Mouse (Mus musculus) megakaryocyte-erythroid progenitor cell, adult 5-6 weeks (primary cell): ENCODE results near the gene Serac1. TPM values are rescaled to one million over a fixed set of nuclear protein-coding genes. Genes with fewer than 3 reads are reported as not detected.
"Not testable (repeated sequence)": the region's sequence is repeated elsewhere in the genome, so short reads cannot be mapped to it uniquely, and the experiment has no call there.

Experiments used
- ATAC-seq: replicated peaks from 2 replicates; pipeline ENCODE4 v1.8.0; 2016; ENCODE audit warnings: mild to moderate bottlenecking, inconsistent platforms; ENCODE audit not compliant: severe bottlenecking, poor library complexity, low FRiP score, low TSS enrichment
- total RNA-seq, 2 experiments: library from RNA; stranded (forward) in 1 of 2; stranded (reverse) in 1 of 2; fragments of 200-1000, 215-1000 nt in 1 of 2; fragments of >200 nt in 1 of 2; fragmentation: Nextera tagmentation in 1 of 2; gene quantifications; 2 replicates each; pipeline ENCODE4 v1.2.3; 2014 to 2017

The Serac1 gene
- total RNA-seq, 2 experiments from 2014 or later, result 4.3 to 12.4 TPM

DNA sequence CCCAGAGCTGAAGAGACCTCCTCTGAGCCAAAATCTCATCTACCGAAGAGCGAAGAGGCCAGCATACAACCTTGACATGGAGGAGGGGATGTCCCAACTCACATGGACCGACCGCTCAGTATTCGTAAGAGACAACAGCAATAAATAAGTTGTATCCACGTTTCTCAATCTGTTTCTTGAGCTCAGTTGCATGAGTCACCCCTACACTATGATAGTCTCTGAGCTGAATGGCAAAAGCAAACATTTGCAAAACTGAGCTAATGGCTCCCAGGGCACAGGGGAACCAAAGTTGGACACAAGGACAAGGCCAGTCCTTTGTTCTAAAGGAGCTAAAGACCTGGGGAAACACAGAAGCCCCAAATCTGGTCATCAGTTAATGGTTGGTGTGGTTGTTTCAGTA, 9.7 kb downstream of the Serac1 start:
- ATAC-seq, result no peak

DNA sequence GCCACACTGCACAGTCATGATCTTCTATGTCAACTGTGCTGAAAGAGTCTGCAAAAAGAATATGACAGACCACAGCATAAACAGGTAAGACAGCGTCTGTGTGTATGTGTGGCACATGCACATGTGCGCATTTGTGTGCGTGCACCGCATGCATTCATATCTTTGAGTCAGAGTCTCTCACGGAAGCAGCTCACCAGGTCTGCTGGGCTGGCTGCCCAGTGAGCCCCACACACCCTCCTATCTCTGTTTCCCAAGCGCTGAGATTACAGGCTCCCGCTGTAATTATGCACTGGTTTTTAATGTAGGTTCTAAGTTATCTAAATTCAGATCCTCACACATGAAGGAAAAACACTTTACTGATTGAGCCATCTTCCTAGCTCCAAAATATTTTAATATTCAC, 11.9 kb downstream of the Serac1 start:
- no peak for ATAC-seq

DNA sequence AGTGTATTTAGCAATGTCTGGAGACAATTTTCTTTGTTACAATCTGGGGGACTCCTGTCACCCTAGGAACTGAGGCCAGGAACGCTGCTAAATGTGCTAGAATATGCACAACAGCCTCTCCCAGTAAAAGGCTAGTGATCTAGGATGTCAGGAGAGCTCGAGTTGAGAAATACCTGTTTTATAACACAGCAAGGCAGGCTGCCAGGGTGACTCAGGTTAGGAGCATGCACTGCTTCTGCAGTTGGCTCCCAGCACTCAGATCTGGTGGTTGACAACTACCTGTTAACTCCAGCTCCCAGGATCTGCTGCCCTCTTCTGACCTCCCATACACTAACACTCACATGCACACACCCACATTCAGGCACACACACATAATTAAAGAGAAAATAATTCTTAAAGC, 13.5 kb downstream of the Serac1 start:
- no peak for ATAC-seq

DNA sequence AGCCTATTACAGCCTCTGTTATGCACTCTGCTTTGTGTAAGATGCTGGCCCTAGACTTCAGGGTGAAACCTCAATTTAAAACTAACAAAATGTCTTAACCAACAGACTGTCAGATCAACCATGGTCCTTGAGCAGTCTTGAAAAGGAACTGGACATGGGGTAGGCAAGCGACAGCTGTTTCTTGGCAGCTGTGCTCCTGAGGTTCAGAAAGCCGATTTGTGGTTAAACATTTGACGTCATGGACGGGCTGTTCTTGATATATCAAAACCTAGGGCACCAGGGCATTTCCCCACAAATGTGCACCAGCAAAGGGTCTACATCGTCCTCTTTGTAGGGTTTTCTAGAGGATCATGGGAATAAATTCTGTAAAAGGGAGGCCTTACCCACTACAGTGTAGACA, 16.0 kb downstream of the Serac1 start:
- ATAC-seq, result no peak

DNA sequence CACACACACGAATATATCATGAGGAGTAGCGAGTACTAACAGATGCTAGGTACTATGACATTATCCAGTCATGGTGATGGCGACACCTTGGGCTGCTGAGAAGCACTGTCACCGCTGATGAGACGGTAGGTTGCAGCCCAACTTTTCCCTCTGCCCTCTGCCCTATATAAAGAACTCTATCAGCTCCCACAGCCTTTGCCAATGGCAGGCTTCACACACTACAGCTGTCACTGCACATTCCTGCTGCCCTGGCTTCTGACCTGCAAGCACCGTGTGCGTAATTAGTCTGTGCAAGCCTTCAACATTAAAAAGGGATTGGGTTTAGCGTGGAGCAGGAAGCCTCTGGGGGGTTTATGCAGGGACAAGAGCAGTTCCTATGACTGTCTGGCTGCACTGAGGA, 16.7 kb downstream of the Serac1 start:
- ATAC-seq, result no peak

DNA sequence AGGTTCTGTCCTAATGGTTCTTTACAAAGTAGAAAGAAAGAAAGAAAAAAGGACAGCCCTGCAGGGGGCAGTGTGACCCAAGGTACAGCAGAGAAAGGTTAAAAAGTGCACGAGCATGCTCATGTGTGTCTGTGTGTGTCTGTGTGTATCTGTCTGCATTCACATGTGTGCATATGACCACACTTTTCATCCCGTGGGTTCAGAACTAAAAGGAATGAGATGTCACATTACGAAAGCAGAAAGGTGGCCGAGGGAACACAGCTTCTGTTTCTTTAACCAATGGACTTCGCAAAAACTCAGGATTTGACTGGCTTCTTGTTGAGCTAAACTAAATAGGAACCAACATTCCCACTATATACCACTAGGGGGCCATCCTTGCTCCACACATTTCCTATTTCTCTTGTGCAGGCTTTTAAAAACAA, 24.6 kb downstream of the Serac1 start:
- ATAC-seq, result peak; percentile 82

DNA sequence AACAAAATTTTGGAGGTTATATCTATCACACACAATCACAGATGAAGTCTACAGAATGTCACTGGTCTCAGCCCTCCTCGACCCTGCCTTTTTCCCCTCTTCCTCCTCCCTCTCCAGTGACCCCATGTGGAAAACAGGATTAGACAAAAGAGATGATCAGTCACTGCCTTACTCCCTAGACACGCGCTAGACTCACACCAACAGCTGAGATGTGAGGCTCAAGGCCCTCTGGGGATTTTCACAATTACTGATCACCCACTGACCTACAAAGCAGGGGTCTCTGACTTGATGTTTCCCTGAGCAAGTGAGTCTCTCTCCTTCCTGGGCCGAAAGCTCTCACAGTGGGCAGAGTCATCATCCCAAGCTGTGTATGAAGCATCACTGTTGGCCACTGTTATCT, 26.7 kb downstream of the Serac1 start:
- no peak for ATAC-seq

DNA sequence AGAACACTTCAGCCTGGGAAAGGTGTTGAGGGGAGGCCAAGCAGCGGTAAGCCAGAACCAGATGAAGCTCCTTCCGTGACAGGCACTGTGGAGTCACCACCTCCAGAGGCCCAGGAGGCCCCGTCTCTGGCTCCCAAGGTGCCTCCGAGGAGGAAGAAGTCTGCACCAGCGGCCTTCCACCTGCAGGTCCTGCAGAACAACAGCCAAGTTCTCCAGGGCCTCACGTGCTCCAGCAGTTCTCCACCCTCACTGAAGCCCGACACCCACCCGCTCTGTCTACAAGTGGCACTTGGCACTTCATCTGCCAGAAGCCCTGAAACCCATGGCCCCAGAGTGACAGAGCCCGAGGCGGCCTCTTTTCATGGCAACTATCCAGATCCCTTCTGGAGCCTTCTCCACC, 42.0 kb downstream of the Serac1 start:
- no peak for ATAC-seq

DNA sequence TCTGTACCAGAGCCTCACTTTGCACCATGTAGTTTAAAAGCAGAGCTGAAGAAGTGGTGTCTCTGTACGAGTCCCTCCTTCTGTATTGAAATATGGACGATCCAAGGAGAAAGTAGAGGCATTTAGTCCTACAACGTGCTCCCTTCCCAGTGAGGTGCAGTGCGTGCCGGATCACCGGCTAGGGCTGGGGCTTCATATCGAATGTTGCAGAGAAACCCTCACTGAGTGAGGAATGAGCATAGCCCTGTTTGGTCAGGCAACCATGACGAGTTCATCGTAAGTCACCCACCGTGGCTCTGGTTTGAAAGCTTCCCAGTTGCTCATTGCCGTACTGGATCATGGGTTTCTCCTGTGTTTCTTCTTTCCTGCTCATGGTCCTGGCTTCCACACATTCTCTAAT, 42.7 kb downstream of the Serac1 start:
- no peak for ATAC-seq

DNA sequence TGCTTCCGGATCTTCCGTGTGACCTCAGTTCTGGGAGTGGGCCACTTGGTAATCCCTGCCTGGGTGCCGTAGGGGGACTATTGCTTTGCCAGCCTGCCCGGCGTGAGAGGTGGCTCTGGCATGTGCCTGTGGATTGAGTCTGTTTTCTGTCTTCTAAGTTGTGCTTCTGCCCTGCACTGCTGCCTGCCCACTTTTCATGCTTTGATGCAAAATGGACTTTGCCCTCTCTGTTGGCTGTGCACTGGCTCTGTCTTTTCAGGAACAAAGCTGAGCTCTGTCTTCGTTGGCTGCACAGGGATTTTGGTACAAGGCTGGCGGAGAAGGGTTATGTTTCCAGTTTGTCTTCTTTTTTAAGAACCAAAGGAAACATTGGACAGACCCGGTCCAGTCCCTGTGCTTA, 43.1 kb downstream of the Serac1 start:
- ATAC-seq, result no peak

DNA sequence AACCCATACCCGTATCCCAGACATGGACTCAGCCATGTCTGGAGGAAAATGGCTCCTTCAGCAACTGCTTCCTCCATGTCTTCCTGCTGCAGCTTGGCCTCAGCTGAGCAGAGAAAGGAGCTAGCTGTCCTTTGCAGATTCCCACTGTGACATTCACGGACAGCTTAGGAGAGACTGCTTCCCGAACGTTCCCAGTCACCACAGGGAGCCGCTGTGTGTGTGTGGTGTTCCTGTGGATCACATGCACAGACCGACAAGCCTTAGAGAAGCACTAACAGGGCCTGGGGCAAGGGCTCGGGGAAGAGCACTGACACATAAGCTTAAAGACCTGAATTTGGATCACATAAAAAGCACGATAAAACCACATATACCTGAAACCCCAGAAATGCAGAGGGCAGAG, 43.9 kb downstream of the Serac1 start:
- ATAC-seq, result no peak

DNA sequence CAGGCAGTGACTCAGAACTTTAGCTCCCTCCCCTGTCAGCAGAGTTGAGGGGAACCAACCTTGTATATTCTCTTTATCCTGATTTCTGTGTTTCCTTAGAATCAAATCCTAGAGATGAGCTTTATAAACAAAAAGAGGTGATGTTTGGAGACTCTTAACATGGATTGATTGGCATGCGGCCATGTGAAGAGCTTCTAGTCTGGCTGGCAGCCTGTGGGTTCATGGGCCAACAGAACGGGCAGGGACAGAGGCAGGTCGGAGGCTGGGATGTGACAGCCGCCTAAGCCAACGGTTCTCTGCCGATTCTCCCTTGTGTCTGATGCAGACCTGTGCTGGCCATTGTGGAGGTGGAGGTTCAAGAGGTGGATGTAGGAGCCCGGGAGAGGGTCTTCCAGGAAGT, 53.7 kb downstream of the Serac1 start:
- ATAC-seq, result no peak

DNA sequence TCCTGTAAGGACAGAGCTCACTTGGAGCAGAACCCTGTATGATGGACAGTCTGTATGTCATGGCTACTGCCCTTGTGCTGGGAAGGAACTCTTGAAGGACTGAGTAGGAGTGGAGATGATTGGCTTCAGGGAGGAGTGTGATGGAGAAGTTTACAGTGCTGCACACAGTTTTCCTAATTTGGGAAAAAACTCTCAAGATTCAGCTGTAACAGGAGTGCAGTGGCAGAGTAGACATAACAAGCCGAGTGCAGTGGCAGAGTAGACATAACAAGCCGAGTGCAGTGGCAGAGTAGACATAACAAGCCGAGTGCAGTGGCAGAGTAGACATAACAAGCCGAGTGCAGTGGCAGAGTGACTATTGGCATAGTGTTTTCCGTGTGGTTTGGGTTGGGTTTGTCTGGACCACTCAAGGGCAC, 58.2 kb downstream of the Serac1 start:
- ATAC-seq, result not testable (repeated sequence)

DNA sequence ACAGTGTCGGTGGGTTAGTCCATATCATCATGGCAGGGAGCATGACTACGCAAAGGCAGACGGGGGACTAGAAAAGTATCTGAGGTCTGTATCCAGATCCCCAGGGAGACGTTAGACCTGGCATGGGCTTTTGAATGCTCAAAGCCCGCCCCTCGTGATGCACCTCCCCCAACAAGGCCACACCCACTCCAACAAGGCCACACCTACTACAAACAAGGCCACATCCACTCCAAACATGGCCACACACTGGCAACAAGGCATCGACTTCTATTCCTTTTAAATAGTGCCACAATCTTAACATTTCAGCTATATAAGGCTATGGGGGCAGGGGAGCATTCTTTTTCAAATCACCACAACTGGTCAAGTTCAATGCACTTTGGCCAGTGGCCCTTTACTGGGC, 58.9 kb downstream of the Serac1 start:
- ATAC-seq, result peak; percentile 46; the same call in 1 of the 2 replicates

DNA sequence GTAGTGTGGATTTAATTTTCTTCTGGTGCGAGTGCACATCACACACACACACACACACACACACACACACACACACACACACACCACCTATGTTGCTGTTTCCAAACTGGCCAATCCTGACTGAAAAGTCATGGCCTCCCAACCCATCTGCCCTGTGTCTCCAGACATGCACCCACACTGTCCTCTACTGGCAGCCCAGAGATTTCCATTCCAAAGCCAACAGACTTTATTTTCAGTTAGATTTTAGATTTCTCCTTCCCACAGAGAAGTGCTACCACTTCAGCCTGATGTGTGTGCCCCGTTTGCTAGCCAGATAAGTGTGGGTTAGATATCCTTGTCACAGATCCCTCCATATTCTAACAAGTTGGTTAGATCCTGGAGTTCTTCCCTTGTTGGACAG, 59.8 kb downstream of the Serac1 start:
- peak; percentile 53 for ATAC-seq

DNA sequence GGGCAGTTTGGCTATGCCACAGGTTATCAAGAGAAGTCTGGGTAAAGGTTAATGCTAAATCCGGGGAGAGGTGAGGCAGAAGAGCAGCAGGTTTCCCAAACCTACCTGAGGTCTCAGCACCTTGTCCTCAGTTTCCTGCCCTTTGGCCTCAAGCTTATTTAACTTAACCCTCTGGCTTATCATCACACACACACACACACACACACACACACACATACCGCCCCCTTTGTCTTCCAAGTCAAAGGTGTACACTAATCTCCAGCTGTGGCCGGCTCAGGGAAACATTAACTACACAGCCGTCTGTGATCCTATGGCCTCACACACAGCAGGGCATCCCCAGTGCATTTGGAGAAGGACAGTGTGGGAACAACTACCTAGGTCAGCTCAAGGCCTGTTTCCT, 61.2 kb downstream of the Serac1 start:
- no peak for ATAC-seq

DNA sequence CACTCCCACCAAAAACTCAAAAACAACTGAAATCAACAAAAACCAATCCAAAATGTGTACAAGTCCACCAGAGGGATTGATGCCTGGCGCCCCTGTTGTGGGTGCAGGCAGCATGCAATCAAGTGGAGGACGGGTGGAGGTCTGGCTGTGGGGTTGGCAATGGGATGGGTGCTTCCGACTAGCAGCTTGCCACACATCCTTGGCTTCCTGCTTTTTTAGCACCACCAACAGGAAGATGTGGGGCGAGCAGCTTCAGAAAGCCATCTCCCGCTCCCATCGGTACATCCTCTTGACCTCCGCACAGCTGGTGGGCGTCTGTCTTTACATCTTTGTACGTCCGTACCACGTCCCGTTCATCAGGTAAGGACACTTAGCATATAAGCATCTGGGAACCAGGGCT, 62.3 kb downstream of the Serac1 start:
- no peak for ATAC-seq

DNA sequence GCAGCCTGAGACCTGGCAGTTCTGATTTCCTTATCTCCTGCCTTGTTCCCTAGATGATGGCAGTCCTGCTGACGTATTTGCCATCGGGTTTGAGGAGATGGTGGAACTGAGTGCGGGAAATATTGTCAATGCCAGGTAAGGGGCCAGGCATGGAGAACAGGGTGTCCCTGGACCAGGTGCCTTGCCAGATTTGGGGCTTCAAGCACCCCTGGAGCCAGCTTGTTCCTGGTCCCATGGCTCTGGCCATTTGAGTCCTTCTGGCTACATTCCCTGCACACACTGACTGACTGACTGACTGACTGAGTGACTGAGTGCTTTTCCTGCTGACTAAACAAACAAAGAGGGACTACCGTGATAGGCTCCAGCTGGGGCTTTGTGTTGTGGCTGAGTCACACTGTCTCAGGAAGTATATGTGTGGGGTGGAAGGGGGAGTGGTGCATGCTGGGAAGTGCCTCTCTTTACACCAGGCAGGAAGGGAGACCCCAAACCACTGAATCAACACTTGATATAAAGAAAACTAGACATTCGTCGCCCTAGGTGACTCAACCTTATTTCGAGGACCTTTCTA, 63.2 kb downstream of the Serac1 start:
- ATAC-seq, result peak; percentile 31; the same call in 1 of the 2 replicates

DNA sequence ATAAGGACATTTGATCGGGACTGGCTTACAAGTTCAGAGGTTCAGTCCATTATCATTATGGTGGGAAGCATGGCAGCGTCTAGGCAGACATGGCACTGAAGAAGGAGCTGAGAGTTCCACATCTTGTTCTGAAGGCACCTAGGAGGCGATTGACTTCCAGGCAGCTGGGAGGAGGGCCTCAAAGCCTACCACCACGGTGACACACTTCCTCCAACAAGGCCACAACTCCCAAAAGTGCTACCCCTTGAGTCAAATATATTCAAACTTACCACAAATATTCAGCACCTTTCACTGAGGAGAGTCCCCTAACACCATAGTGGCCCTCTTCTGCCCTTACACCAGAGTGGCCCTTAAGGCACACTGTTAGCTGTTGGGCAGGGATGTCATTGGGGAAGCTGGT, 64.6 kb downstream of the Serac1 start:
- ATAC-seq, result no peak

DNA sequence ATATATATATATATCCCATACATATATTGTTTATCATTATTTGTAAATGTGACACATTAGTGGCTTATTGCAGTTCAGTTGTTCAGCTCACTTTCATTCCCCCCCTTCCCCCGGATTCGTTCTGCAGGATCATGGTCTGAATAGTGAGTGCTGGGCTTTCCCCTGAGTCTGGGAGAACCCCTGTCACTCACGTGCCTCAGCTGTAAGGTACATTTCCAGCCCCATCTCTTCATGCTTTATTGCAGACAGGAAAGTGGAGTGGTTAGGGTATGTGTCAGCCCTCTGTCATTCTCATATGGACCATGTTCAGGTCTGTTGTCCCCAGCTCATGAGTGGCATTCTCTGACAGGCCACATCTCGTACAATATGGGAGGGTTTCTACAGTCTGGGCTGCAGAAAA, 66.5 kb downstream of the Serac1 start:
- no peak for ATAC-seq

DNA sequence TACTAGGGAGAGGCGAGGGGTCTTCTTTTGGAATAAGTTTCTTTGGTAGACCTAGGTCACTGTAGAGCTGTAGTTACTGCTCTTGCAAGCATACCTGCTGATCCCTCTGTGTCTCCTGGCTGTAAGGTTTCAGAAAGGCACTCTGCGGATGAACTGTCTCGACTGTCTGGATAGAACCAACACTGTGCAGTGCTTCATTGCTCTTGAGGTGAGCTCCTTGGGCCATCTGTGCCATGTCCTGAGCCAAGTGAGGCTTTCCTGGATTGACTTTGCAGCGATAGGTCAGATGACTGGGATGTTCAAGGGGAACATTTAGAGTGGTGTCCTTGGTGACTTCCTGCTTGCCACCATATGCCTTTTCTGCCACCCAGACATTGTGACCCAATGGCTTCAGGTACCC, 69.9 kb downstream of the Serac1 start:
- no peak for ATAC-seq

DNA sequence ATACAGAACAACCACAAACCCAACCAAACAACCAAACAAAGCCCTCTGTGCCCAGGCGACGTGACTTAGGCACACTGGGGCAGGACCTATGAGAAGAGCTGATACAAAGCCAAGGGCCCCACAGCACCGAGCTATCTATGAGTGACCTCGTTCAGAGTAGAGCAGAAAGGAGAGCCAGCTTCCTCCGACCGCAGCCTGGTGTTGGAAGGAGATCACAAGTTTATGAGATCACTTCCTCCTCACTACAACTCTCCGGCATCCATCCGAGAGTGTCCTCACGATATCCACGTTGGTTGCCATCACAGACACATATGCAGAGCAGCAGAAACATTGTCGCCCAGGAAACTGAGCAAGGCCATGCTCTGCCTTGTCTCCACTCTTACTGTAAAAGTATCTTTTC, 71.0 kb downstream of the Serac1 start:
- ATAC-seq, result peak; percentile 61
